Mouse (Mus musculus) kidney, adult 2 months (tissue): ENCODE data around the gene Ajap1. TPM values are rescaled to one million over a fixed set of nuclear protein-coding genes. Genes with fewer than 3 reads are reported as not detected.
A peak's percentile ranks its signal among the peaks of the same experiment; 100 is the strongest.

Experiments used
- DNase-seq: peaks from one replicate; pipeline ENCODE4 v3.0.0; 2021
- H3K27ac ChIP-seq: fragments of 200-500 bp; 2 replicates; pipeline ENCODE4 v1.5.1; 2012; ENCODE audit warnings: low read depth, low read length, control low read depth, inconsistent platforms; ENCODE audit not compliant: insufficient read depth
- H3K27me3 ChIP-seq: fragments of 200-500 bp; replicated peaks from 2 replicates; pipeline ENCODE4 v1.6.1; 2012; ENCODE audit warnings: mild to moderate bottlenecking, moderate library complexity, low read length, inconsistent platforms; ENCODE audit not compliant: control insufficient read depth, insufficient read depth
- H3K36me3 ChIP-seq: fragments of 200-500 bp; 2 replicates; pipeline ENCODE4 v1.6.1; 2012; ENCODE audit warnings: mild to moderate bottlenecking, moderate library complexity, low read length, inconsistent platforms; ENCODE audit not compliant: control insufficient read depth, insufficient read depth
- H3K4me1 ChIP-seq: fragments of 200-500 bp; 2 replicates; pipeline ENCODE4 v1.6.1; 2011; ENCODE audit warnings: low read length; ENCODE audit not compliant: control insufficient read depth, insufficient read depth
- H3K4me3 ChIP-seq: fragments of 200-500 bp; 2 replicates; pipeline ENCODE4 v1.5.1; 2011; ENCODE audit warnings: mild to moderate bottlenecking, low read depth, low read length, control low read depth; ENCODE audit not compliant: insufficient read depth
- CTCF ChIP-seq: fragments of 200-500 bp; conservative IDR thresholded peaks from 2 replicates; pipeline ENCODE4 v1.5.1; 2011; ENCODE audit warnings: low read depth, mild to moderate bottlenecking, control low read depth, low read length, moderate library complexity, mixed read lengths; ENCODE audit not compliant: insufficient read depth, insufficient read length
- POLR2A ChIP-seq: fragments of 200-500 bp; IDR thresholded peaks from one replicate; pipeline ENCODE4 v1.6.1; 2011; ENCODE audit warnings: low read depth, low read length, control low read depth
- WGBS: fragments of 180-500 bp; shearing (Covaris S2); methylation state at CpG from one replicate; pipeline ENCODE4 v1.1.7; 2018; 5-methylcytosine and 5-hydroxymethylcytosine counted together
- polyA plus RNA-seq: library from polyadenylated mRNA; depleted of rRNA; stranded (reverse); fragments of >200 nt; gene quantifications from 2 replicates; pipeline ENCODE4 v1.2.3, GENCODE M21; 2012

The Ajap1 gene
- polyA plus RNA-seq, 1 experiment = 0.16 TPM

DNA sequence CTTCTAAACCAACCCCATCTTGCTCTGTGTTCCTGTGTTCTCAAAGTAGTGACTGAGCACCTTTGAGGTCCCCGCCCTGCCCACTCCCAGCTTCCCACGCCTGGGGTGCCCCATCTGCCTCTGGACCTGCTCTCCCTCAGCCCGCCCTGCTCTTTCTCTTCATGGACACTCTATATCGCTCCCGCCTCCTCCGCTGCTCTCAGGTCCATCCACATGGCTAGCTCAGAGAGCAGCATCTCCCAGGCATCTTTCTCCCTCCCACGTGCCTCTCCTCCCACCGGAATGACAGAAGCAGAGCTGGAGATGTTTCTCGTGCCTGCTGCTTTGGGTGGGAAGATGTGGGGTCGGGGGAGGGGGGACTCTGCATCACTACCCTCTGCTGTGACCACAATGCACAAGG is 58.3 kb downstream of the Ajap1 start:
- H3K27me3 ChIP-seq = no peaks in the 10 kb centered on the region
- no peak overlapping the region for H3K4me3 ChIP-seq
- DNase-seq = no peak
- no peaks in the 10 kb centered on the region for H3K36me3 ChIP-seq
- H3K27ac ChIP-seq = no peak overlapping the region
- TF ChIP-seq CTCF = no peak
- no peak for TF ChIP-seq POLR2A
- WGBS = 52% methylated on average over 10 of the region's 10 CpGs
- no peaks in the 10 kb centered on the region for H3K4me1 ChIP-seq

DNA sequence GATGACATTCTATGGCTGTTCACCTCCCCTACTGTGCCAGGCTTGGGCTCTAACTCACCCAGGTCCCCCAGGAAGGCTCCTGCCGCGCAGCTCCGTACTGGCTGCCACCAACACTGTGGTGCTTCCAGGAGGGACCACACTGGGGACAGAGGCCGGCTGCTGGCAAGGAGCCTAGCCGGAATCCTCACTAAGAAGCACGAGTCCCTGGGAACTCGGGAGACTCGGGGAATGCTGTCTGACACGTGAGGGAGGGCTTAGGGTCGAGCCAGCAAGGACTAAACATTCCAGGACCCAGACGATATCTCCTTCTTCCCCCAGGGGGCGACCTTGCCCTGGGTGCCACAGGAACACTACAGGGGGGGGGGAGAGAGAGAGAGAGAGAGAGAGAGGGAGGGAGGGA is 64.7 kb downstream of the Ajap1 start:
- 1% methylated on average over 11 of the region's 12 CpGs for WGBS
- no peak overlapping the region for H3K4me3 ChIP-seq
- no peaks in the 10 kb centered on the region for H3K4me1 ChIP-seq
- H3K27ac ChIP-seq = no peak overlapping the region
- no peaks in the 10 kb centered on the region for H3K36me3 ChIP-seq
- peak; percentile 40 for DNase-seq
- H3K27me3 ChIP-seq = no peaks in the 10 kb centered on the region
- TF ChIP-seq POLR2A (no peak), CTCF (peak; percentile 30; the same call in 1 of the 2 replicates)

DNA sequence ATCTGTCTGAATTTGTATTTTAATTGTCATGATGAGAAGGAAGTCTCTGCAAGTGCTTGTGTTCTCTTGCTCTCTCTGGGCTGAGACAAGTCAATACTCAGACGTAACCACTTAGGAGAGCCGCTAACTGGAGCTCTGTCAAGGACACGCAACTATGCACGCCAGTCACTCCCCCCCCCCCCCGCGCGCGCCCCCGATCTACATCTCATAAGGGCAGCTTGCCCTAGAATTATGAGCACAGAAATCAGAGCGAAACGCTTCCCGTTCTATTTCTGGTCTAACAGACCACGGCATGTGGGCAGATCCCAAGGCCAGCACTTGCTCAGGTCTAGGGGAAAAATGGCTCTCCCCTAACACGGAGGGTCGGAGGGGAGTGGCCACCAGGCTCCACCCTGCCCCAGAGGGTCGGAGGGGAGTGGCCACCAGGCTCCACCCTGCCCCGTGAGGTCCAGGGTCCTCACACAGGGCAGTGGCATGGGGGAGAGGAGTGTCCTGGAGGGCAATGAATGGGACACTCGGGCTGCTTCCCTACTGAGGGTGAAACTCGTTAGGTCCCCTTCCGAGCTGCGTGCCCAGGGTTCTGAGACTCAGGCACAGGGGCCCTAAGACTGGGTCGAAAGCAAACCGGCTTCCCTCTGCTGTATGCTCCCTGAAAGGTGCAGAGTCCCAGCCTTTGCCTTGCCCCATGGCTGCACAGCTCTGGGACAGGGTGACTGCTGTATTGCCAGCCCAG is 65.3 kb downstream of the Ajap1 start:
- Histone ChIP-seq H3K27ac (no peak overlapping the region), H3K4me3 (no peak overlapping the region), H3K4me1 (no peaks in the 10 kb centered on the region), H3K36me3 (no peaks in the 10 kb centered on the region), H3K27me3 (no peaks in the 10 kb centered on the region)
- no peak for DNase-seq
- TF ChIP-seq POLR2A = no peak
- TF ChIP-seq CTCF = no peak
- WGBS = 5% methylated on average over 23 of the region's 23 CpGs

DNA sequence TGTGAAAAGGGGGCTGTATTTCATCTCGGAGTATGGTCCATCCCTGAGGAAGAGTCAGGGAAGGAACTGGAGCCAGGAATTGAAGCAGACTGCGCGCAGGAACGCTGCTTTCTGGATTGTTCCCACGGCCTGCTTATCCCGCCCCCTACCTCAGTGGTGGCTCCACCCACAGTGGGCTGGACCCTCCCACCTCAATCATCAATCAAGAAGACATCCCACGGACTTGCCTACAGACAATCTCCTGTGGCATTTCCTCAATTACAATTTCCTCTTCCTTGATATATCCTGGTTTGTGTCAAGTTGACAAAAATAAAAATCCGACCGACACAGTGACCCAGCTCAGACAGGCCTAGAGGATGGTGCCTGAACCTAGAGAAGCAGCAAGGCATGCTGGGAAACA is 66.5 kb downstream of the Ajap1 start:
- DNase-seq = peak; percentile 60
- Histone ChIP-seq H3K27me3 (no peaks in the 10 kb centered on the region), H3K36me3 (no peaks in the 10 kb centered on the region), H3K27ac (no peak overlapping the region), H3K4me1 (no peaks in the 10 kb centered on the region), H3K4me3 (no peak overlapping the region)
- TF ChIP-seq CTCF = no peak
- no peak for TF ChIP-seq POLR2A
- WGBS = 41% methylated on average over 9 of the region's 9 CpGs

GRCm38 (mm10) chr4:153398421-153398820 is 84.2 kb downstream of the Ajap1 start:
- no peak overlapping the region for H3K4me3 ChIP-seq
- H3K27ac ChIP-seq = no peak overlapping the region
- 49% methylated on average over 8 of the region's 8 CpGs for WGBS
- no peaks in the 10 kb centered on the region for H3K4me1 ChIP-seq
- TF ChIP-seq CTCF (no peak), POLR2A (no peak)
- DNase-seq = no peak
- H3K27me3 ChIP-seq = no peaks in the 10 kb centered on the region
- no peaks in the 10 kb centered on the region for H3K36me3 ChIP-seq

DNA sequence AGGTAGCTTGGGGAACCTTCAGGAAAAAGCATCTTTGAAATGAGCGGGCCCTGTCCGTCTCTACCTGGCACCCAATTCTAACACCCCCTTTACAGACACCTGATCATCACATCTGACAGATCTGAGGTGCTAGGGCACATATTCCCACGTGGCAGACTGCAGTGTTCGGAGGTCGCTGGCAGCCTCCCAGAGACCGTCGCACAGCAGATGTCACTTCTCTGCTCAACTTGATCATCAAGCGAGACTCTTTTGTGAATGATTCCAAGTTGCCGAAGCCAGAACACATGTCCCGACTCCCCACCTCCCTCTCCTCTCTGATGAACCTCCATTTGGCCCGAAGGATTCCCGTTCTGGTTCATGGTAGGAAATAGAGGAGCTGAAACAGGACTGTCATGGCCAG is 95.1 kb downstream of the Ajap1 start:
- Histone ChIP-seq H3K27ac (no peak overlapping the region), H3K4me1 (no peaks in the 10 kb centered on the region), H3K4me3 (no peak overlapping the region), H3K36me3 (no peaks in the 10 kb centered on the region), H3K27me3 (no peaks in the 10 kb centered on the region)
- no peak for TF ChIP-seq POLR2A
- no peak for TF ChIP-seq CTCF
- 85% methylated on average over 12 of the region's 12 CpGs for WGBS
- DNase-seq = no peak

GRCm38 (mm10) chr4:153381433-153381832 is 101.2 kb downstream of the Ajap1 start:
- Histone ChIP-seq H3K27ac (no peak overlapping the region), H3K27me3 (no peaks in the 10 kb centered on the region), H3K36me3 (no peaks in the 10 kb centered on the region), H3K4me1 (no peaks in the 10 kb centered on the region), H3K4me3 (no peak overlapping the region)
- 42% methylated on average over 7 of the region's 7 CpGs for WGBS
- TF ChIP-seq CTCF (no peak), POLR2A (no peak)
- DNase-seq = no peak

GRCm38 (mm10) chr4:153380885-153381284 is 101.7 kb downstream of the Ajap1 start:
- WGBS = 80% methylated on average over 10 of the region's 10 CpGs

More at GRCm38 (mm10) chr4:153380885-153381284, 101.7 kb downstream of the Ajap1 start:
- no peak for DNase-seq
- Histone ChIP-seq H3K4me3 (no peak overlapping the region), H3K4me1 (no peaks in the 10 kb centered on the region), H3K27ac (no peak overlapping the region), H3K36me3 (no peaks in the 10 kb centered on the region), H3K27me3 (no peaks in the 10 kb centered on the region)
- TF ChIP-seq POLR2A (no peak), CTCF (no peak)
